Mouse (Mus musculus) Patski (cell line): ENCODE measurements at regions not wholly inside any gene's neighbourhood (a gene's known extent, or its start where the extent isn't known, plus 50 kb on each side); places are given as distances from the start of the nearest gene placed in this dataset.
"Not testable (repeated sequence)": the region's sequence is repeated elsewhere in the genome, so short reads cannot be mapped to it uniquely, and the experiment has no call there.

Experiments used
- ATAC-seq: fragments of 100-300 bp; one replicate; pipeline ENCODE4 v1.8.0; 2021
- CTCF ChIA-PET: fragments of 350-600 bp; sonication (Branson Sonifier 250); formaldehyde crosslinking; loops from one replicate; lab custom pipeline; 2022; ENCODE audit warnings: inconsistent platforms; lab: Charles Lee
- POLR2A ChIA-PET: fragments of 350-600 bp; sonication (Branson Sonifier 250); formaldehyde crosslinking; loops from one replicate; lab custom pipeline; 2022; ENCODE audit warnings: antibody characterized with exemption, inconsistent platforms; lab: Charles Lee
- DNase-seq: peaks from one replicate; pipeline ENCODE4 v3.0.0-alpha.2; 2011; ENCODE audit warnings: low read depth, low spot score
- H3K27me3 ChIP-seq: fragments of 371-371 bp; one replicate; pipeline ENCODE4 v1.5.1; 2021
- CTCF ChIP-seq: fragments of 100-300 bp; IDR thresholded peaks from one replicate; pipeline ENCODE4 v1.5.1; 2021
- in situ Hi-C: fragments of 300-500 bp; cut with MboI; formaldehyde crosslinking; loops from 3 replicates; pipeline ENCODE4 v1.11.1; 2018; ENCODE audit warnings: low pct_unique_long_range_greater_than_20kb, mixed read lengths

DNA sequence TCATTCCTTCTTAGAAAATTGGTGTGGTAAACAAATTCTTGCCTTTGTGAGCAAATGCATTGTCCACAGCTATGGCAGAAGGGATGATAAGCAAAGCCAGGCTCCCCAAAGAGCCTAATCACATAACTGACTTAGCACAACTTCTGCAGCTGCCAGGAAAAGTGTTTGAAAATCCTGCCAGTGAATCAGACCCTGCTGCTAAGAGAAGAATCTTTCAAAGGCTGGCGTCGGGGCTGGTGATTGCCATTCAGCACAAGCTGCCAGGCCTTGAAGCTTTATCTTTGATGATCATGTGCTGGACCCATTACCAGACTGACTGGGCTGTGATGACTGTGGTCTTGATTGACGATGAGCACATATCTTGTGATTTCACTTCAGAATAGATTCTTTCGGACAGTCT is 713.9 kb upstream of the Tex47 start:
- H3K27me3 ChIP-seq = peaks cover 12% of the 10 kb centered on the region
- no peak for ATAC-seq
- ChIA-PET POLR2A (interaction anchor here (0.5 kb wide), 1 partner anchor 8 kb away, joined by 3 read pairs; no protein-coding TSS in a partner anchor), CTCF (no interaction called here)
- DNase-seq = no peak
- TF ChIP-seq CTCF = no peak
- in situ Hi-C loops = no loop called here

DNA sequence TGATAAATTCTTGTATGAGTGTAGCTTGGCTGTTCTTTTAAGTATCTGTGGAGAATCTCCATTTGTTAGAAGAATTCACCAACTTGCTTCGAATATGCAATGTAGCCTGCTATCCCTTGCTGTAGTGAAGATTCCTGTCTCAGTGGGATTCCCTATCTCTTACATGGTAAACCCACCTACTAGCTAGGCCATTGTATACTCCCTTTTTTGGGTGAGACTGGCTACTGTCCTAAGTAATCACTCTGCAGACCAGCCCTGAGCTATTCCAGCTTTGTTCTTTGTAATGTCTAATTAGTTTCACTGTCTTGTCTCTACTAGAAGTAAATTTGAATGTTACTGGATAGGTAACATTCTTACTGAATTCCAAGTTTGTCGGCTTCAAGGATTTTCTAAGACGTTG is 692.8 kb upstream of the Tex47 start:
- in situ Hi-C loops, H3K27me3 ChIP-seq, DNase-seq, CTCF ChIA-PET, ATAC-seq, POLR2A ChIA-PET: not testable (repeated sequence)

DNA sequence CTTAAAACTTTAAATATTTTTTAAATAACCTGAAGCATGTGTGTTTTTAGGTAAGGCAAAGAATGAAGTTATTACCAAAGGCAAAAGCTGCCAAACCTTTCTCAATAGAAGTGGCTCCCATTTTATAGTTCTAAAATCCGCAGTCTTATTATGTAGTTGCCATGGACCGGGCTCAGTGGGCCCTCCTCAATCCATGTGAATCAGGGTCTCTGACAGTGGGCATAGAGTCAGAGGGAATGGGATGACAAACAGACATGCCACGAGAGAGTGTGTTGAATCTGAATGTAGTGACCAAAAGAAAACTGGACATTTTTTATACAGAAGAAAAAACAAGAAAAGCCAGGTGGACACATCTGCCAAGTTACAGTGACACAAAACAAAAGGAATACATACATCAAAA is 659.0 kb upstream of the Tex47 start:
- POLR2A ChIA-PET = no interaction called here
- CTCF ChIA-PET = no interaction called here
- in situ Hi-C loops = no loop called here
- peaks cover 6% of the 10 kb centered on the region for H3K27me3 ChIP-seq
- DNase-seq (no peak), ATAC-seq (no peak)
- no peak for TF ChIP-seq CTCF

DNA sequence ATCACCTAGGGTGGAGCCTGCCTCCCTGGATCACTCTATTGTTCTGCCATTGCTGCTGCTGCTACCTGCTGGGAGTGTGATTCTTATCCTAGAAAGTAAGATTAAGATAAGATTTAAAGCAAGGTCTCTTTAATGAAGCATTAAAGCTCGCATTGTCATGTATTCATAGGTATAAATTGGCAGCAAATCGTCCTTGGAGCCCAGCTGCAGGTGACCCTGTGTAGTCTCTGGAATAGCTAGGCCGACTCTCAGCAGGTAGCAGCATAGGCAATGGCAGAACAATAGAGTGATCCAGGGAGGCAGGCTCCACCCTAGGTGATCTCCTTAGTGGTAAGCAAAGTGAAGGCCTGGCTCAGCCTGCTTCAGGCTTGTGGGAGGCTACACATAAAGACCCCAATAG is 627.7 kb upstream of the Tex47 start:
- POLR2A ChIA-PET, in situ Hi-C loops, CTCF ChIA-PET, H3K27me3 ChIP-seq, DNase-seq, ATAC-seq: not testable (repeated sequence)

DNA sequence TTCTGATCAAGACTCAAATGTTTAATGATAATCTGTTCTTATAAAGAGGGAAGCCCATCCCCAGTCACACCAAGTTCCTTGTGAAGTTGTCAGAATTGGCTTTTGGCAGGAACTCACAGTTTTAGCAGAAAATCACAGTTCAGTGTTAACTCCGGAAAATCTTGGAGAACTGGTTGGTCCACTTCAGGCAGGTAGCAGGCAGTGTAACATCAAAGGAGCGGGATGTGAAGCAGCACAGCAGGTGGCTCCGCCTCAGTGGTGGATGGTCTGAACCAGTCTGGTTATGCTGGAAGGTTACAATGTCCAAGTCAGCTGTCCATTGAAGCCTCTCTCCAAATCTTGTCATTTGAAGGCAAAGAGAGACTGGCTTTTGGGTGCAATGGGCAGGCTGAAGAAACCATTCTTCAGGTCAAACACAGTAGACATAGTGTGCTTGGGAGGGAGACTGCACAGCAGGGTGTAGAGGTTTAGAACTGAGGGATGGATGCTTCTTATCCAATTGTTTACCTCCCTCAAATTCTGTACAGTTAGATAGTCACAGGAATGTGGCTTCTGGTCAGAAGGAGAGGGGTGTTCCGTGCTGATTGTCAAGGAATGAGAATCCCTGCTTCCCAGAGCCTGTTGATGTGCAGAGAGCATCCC is 594.1 kb upstream of the Tex47 start:
- ChIA-PET CTCF (no interaction called here), POLR2A (no interaction called here)
- DNase-seq (no peak), ATAC-seq (no peak)
- H3K27me3 ChIP-seq = no peaks in the 10 kb centered on the region
- TF ChIP-seq CTCF = no peak
- in situ Hi-C loops = no loop called here

DNA sequence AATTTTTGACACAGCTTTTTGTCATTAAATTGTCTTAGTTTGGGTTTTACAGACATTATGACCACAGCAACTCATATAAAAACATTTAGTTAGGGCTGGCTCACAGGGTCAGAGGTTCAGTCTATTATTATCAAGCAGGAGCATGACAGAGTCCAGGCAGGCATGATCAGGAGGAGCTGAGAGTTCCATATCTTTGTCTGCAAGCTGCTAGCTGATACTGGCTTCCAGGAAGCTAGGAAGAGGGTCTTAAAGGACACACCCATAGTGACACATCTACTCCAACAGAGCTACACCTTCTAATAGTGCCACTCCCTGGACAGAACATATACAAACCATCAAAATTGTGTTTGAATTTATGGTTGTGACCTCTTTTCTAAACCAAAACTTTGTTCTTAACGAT is 587.7 kb upstream of the Tex47 start:
- CTCF ChIA-PET = no interaction called here
- no peak for DNase-seq
- POLR2A ChIA-PET = no interaction called here
- TF ChIP-seq CTCF = no peak
- no peaks in the 10 kb centered on the region for H3K27me3 ChIP-seq
- no peak for ATAC-seq
- in situ Hi-C loops = no loop called here

DNA sequence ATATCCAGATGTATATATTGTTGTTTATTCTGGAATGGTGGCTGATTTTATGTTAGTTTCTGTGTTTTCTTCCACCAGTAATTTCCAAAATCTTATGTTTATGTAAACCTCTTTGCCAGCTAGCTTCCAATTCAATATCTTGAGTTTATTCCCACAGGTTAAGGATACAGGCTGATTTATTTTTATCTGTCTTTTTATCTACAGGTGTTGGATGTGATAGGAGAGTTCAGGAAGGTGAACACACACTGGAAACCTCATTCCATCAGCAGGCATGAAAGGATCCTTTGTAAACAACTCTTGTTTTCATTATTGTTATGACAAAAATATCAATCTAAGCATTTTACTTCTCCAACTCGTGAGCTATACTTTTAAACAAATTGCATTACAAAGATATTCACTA is 587.3 kb upstream of the Tex47 start:
- in situ Hi-C loops = no loop called here
- no peak for ATAC-seq
- H3K27me3 ChIP-seq = no peaks in the 10 kb centered on the region
- CTCF ChIA-PET = no interaction called here
- POLR2A ChIA-PET = no interaction called here
- TF ChIP-seq CTCF = no peak
- no peak for DNase-seq
